Mouse (Mus musculus) urinary bladder, postnatal 4 days (tissue): ENCODE data around the gene Uox.

Source experiments
- DNase-seq, 2 experiments: peaks; one replicate each; pipeline ENCODE4 v3.0.0; 2021 to 2022; ENCODE audit warnings: low spot score in 2 of 2

The Uox gene

GRCm38 (mm10) chr3:146583908-146584307, 13.7 kb downstream of the Uox start:
- DNase-seq, result no peak

GRCm38 (mm10) chr3:146586616-146587015, 16.4 kb downstream of the Uox start:
- DNase-seq, result no peak

GRCm38 (mm10) chr3:146589523-146589922, 19.3 kb downstream of the Uox start:
- no peak for DNase-seq

- no peak for DNase-seq
Observed at GRCm38 (mm10) chr3:146591159-146591558, 20.9 kb downstream of the Uox start.

- DNase-seq, result no peak
Observed at GRCm38 (mm10) chr3:146591601-146592000, 21.4 kb downstream of the Uox start.

- no peak for DNase-seq
Observed at GRCm38 (mm10) chr3:146595440-146595839, 25.2 kb downstream of the Uox start.

GRCm38 (mm10) chr3:146596387-146596786, 26.2 kb downstream of the Uox start:
- no peak for DNase-seq

- DNase-seq, result no peak
Observed at GRCm38 (mm10) chr3:146596864-146597263, 26.6 kb downstream of the Uox start.

- DNase-seq, result no peak
Observed at GRCm38 (mm10) chr3:146598411-146598810, 28.2 kb downstream of the Uox start.

- DNase-seq, result no peak
Observed at GRCm38 (mm10) chr3:146599198-146599900, 29.1 kb downstream of the Uox start.

- DNase-seq, result no peak
Observed at GRCm38 (mm10) chr3:146601205-146601604, 31.0 kb downstream of the Uox start.

- DNase-seq, result no peak
Observed at GRCm38 (mm10) chr3:146602531-146602930, 32.3 kb downstream of the Uox start.

GRCm38 (mm10) chr3:146604647-146605046, 34.4 kb downstream of the Uox start:
- no peak for DNase-seq

GRCm38 (mm10) chr3:146607368-146607767, 37.1 kb downstream of the Uox start:
- no peak for DNase-seq

GRCm38 (mm10) chr3:146610322-146610721, 40.1 kb downstream of the Uox start:
- no peak for DNase-seq

GRCm38 (mm10) chr3:146611261-146611660, 41.0 kb downstream of the Uox start:
- no peak for DNase-seq

GRCm38 (mm10) chr3:146611821-146612220, 41.6 kb downstream of the Uox start:
- DNase-seq, result no peak

GRCm38 (mm10) chr3:146615496-146615895, 45.3 kb downstream of the Uox start, which contains the start of gene Dnase2b:
Dnase2b (minus strand) TSS chr3:146615596.
- DNase-seq, result no peak

- no peak for DNase-seq
Observed at GRCm38 (mm10) chr3:146616533-146617283, 46.5 kb downstream of the Uox start.

GRCm38 (mm10) chr3:146617946-146618345, 47.7 kb downstream of the Uox start:
- DNase-seq, result no peak

- DNase-seq, result no peak
Observed at GRCm38 (mm10) chr3:146618357-146618756, 48.1 kb downstream of the Uox start.

GRCm38 (mm10) chr3:146620101-146620500, 49.9 kb downstream of the Uox start:
- DNase-seq, result no peak

GRCm38 (mm10) chr3:146620555-146621249, 50.5 kb downstream of the Uox start:
- DNase-seq, result no peak
